Mouse (Mus musculus) CD4-positive, CD25-positive, alpha-beta regulatory T cell (primary cell): ENCODE data around the gene Cdr2. TPM values are rescaled to one million over a fixed set of nuclear protein-coding genes. Genes with fewer than 3 reads are reported as not detected.

Experiments
- polyA plus RNA-seq: library from polyadenylated mRNA; unstranded; fragments of 100-300 nt; shearing (Covaris generic); gene quantifications from one replicate; pipeline ENCODE4 v1.2.1, GENCODE M21; 2017

Cdr2 gene
- polyA plus RNA-seq = 4.5 TPM

GRCm38 (mm10) chr7:120982200-120982841 lies at the start of gene Cdr2, which contains the start of gene Mfsd13b:
Gene Cdr2, minus strand, starts transcription at chr7:120982312.
Gene Mfsd13b, plus strand, starts transcription at chr7:120982509.

GRCm38 (mm10) chr7:120917592-120918461 lies 64.3 kb downstream of the Cdr2 start, which contains the start of gene Polr3e:
Gene Polr3e, plus strand, starts transcription at chr7:120917744.

Other genes with a start within 250 kb of the Cdr2 start
- 0.22 TPM for gene Vwa3a, start 243.0 kb downstream of the Cdr2 start, polyA plus RNA-seq
- gene Gm5737, start 169.9 kb downstream of the Cdr2 start, polyA plus RNA-seq = not detected
- gene Eef2k, start 139.5 kb downstream of the Cdr2 start, polyA plus RNA-seq = 12.2 TPM
- gene Polr3e, start 64.6 kb downstream of the Cdr2 start, polyA plus RNA-seq = 37.9 TPM
- gene Mfsd13b, start 197 bp upstream of the Cdr2 start, polyA plus RNA-seq = 0.45 TPM
- gene Mettl9, start 52.1 kb upstream of the Cdr2 start, polyA plus RNA-seq = 21.6 TPM
- 0.35 TPM for gene Igsf6, start 92.3 kb upstream of the Cdr2 start, polyA plus RNA-seq
- gene Otoa, start 99.3 kb upstream of the Cdr2 start, polyA plus RNA-seq = not detected